Mouse (Mus musculus): ENCODE data around the gene Ntng2.

DNA sequence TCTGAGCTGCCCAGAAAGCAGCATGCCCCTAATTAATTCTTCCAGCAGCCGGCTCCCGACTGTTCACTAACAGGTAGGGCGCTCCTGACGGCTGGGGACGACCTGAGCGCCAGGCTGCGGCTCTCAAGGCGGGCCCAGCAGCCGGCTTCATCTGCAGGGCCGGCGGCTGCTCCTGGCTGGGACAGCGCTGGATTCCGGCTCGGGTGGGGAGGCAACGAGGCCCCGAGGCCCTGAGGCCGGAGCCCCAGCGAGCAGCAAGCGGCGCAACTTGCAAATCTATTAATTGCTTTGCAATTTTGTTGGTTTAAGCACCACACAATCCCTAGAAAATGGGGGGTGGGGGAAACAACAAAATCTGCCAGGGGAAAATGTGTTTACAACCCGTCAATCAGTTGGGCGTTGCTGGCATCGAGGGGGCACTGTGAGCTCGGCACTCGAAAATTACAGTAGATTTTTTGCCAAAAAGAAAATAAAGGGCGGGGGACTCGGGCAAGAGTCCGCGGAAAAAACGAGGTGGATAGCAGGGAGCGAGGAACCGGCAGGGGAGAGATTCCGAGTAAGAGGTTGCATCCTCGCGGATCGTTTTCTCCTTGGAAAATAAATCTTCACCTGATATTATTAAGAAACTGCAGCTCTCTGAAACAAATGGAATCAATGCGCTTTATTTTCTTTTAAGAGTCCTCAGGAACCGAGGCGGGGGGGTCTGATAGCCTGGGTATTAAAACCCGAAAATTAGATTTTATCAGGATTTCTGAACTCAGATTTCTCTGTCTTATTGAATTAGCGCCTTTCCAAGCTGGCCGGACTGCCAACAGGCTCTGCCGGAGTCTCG, 2.3 kb downstream of the Ntng2 start:
- no peak for TF ChIP-seq POLR2A (IDR thresholded peaks at IDR 0.05; ENCODE audit: borderline replicate concordance, low read depth, low read length)
- no peak for TF ChIP-seq CTCF (IDR thresholded peaks at IDR 0.05; ENCODE audit: low read depth, low read length)
